Mouse (Mus musculus): ENCODE results near the gene Olfr649.

The Olfr649 gene

DNA sequence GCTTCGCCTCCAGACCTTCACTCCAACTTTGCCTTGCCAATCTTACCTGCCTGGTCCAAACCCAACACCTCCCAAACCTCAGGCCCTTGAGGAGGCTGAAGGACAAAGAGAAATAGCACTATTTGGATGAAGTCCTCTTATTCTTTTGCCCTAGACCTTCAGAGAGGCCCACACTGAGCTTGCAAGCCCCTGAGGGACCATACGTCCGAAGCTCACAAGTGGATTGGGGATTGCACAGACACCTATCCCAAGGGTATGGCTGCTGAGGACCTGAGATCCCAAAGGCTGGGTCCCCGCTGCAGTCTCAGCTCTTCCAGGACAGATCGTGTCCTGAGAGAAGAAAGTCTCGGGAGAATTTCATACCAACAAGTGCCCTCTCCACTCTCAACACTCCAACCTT lies at the start of gene Olfr649:
Olfr649 (minus strand) TSS at position 101 of the 400 bp plus-strand sequence.
- in situ Hi-C loops (cut with MboI, MseI) = no loop called here

DNA sequence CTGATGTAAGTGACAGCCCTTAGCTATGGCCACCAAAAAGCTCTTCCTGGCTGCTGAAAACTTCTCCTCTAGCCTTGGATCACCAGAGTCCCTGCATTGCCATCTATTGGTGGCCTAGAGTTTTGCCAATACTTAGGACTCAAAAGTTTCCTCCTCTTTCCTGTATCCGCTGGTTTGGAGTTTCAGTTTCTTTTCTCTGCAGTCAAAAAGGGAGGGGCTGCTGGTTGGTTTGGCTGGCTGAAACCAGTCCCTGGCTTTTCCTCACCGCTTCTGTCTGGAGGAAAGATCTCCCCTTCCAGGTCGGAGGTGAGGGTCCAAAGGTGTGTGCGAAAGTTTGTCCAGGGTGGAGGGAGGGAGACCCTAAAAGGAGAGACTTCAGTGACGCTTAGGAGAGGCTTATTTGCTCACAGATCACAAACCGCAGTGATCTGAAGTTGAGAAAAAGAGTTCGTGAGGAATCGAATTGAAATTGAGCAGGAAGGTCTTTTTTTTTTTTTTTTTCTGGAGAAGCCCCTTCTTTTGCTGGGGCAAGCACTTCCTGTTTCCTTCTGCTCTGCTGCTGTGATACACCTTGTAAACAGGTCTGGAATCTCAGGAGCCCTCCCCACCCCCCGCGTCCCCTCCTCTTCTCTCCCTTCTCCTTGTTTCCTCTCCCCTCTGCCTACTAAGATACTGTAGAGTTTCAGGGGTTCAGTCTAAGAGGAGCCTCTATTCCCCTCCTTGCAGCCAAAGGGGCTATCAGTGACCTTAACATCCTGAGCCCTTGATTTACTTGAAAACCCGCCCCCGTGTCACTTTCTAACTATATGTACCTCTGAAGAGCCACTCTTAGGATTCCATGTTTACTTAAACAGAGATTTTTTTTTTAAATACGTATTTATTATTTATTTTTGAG lies 48.7 kb upstream of the Olfr649 start, which contains the start of gene Trim34a:
Trim34a (plus strand) TSS at position 171 of the 895 bp plus-strand sequence.
- in situ Hi-C loops (cut with MboI, MseI) = loop anchor here (5.0 kb wide), 2 partner anchors 38 to 88 kb away; no protein-coding TSS in a partner anchor

DNA sequence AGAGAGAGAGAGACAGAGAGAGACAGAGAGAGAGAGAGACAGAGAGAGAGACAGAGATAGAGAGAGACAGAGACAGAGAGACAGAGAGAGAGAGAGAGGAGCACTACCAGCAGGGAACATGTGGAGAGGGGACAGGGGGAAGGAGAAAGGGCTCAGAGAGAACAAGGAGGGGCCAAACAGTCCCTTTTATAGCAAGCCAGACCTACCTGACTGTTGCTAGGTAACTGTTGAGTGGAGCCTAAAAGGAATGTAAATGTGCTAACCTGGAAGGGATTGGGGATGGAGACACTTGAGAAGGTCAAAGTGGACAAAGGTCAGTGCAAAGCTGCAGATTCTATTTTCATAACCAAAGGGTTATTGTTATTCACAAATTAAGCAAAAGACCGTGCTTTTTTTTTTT lies 47.8 kb upstream of the Olfr649 start:
- in situ Hi-C loops (cut with MboI, MseI) = no loop called here

DNA sequence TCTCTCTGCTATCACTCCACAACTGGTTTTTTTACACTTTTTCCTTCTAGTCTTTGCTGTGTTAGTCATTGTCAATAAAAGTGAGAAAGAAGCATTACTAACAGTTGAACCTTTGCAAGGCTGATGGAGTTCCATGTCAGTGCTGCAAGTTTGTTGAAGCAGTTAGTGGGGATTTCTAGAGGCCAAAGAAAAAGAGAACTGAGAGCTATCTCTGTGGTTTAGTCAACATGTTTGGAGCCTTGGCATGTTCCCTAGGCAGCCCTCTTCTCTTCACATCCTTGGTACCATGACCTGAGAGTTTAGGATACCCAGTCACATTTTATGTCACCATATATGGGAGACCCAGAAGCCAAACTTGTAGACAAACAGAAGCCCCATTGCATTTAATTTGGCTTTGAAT lies 45.1 kb upstream of the Olfr649 start:
- in situ Hi-C loops (cut with MboI, MseI) = no loop called here

DNA sequence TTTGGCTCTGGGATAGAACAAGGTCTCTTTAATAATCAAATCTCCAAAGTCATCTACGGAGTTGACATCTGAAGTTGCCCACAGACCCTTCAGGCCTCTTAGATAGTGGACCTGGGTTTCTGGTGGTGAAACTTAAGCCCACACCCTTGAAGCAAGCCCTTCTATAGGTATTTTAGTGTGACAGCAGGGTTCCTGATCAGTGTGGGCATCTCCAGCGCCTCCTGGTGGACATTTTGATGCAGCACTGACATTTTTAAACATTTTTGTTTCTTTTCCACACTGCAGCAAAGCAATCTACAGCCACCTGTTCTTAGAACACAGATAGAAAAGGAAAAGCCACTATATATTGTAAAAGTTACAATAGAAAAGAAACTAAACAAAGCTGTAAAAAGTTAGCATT lies 35.4 kb upstream of the Olfr649 start:
- in situ Hi-C loops (cut with MboI, MseI) = no loop called here

DNA sequence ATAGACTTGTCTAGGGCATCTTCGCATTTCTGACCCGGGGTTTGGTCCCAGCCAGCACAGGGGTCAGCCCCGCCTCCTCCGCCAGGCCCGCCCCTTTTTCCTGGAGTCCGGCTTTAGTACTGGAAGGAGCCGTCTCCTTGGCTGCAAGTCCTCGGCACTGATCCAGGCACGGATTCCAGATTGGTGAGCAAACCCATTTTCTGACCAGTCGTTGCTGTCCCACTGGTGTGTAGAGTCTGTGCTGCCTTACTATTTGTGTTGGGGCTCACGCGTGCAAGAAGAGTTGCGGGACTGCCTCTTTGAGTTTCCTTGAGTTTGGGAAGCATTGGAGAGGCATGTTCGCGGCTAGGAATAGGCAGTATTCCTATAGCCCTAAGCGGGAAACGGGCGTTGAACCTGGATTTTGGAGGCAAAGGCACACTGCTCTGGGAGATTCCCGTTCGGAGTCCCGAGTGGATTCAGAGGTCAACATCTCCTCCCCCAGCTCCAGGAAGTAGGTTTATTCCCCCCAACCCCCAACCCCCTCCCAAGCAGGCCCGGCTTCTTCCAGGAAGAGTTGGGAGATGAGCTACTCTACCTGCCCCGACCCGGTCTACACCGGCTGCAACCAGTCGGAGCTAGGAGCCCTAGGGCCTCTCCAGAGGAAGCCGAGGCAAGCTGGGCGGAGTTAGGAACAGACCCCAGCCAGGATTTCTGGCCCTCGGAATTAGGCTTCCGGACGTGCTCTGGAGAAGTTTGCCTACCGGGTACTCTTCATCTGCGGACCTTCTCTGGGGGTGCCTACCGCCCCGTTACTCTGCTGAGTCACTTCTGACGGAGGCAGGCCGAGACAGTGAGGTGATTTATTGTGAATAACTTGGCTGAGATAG lies 23.1 kb upstream of the Olfr649 start, which contains the start of gene Trim6:
Trim6 (plus strand) TSS at position 93 of the 869 bp plus-strand sequence.
- in situ Hi-C loops (cut with MboI, MseI) = no loop called here

DNA sequence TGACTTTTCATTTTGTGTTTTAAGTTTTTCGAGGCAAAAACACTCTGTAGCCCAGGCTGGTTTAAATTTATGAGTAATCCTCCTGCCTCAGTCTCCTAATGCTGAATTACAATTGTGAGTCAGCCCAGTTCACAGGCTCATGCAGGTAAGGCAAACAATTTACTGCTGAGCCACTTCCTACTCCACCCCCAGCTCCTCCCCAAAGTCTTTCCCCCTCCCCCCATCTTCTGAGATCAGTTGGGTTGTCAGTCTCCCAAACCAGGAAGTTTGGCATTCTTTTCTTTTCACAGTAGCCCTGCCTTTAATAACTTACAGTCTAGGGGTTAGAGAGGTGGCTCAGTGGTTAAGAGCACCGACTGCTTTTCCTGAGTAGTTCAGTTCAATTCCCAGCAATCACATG lies 22.1 kb upstream of the Olfr649 start:
- in situ Hi-C loops (cut with MboI, MseI) = no loop called here

DNA sequence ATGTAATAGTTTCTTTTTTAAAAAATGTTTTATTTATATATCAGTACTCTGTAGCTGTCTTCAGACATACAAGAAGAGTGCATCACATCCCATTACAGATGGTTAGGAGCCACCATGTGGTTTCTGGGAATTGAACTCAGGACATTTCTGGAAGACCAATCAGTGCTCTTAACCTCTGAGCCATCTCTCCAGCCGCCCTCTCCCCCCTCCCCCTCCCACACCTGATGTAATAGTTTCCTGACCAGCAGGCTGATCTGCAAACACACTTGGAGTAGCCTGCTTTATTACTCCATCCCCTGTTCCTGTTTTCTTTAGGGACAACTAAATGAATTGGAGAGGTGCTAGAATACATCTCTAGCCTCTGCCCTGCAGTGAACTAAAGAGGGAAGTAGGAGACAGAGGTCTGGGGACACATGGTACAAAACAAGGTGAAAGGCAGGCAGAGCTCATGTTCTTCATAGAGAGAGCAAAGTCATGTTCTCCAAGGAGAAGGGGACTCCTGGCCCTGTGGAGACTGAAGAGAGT lies 20.3 kb upstream of the Olfr649 start:
- in situ Hi-C loops (cut with MboI, MseI) = no loop called here

DNA sequence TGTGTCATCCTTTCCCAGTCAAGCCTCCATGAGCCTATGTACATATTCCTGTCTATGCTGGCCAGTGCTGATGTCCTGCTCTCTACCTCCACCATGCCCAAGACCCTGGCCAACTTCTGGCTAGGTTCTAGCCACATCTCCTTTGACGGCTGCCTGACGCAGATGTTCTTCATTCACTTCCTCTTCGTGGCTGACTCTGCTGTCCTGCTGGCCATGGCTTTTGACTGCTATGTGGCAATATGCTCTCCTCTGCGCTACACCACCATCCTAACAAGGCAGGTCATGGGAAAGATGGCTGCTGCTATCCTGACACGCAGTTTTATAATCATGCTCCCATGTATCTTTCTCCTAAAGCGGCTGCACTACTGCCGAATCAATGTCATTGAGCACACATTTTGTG lies 10.4 kb upstream of the Olfr649 start:
- in situ Hi-C loops (cut with MboI, MseI) = no loop called here

DNA sequence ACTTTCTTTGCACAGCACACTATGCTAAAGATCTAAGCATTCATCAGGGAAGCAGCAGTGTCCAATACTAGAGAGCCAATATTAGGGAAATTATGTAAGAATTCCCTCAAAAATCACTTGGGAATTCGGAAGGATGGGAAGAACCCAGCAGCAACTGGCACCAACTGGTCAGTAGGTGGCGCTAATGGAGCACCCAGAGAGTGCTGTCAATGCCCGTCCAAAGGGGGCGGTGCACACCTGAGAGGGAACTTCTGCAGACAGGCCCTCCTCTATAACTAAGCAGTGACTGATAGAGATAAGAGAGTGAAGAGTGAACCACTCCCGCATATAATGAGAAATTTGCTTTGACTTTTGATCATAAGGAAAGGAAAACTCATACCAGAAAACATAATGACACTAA lies 4.0 kb upstream of the Olfr649 start:
- in situ Hi-C loops (cut with MboI, MseI) = no loop called here

DNA sequence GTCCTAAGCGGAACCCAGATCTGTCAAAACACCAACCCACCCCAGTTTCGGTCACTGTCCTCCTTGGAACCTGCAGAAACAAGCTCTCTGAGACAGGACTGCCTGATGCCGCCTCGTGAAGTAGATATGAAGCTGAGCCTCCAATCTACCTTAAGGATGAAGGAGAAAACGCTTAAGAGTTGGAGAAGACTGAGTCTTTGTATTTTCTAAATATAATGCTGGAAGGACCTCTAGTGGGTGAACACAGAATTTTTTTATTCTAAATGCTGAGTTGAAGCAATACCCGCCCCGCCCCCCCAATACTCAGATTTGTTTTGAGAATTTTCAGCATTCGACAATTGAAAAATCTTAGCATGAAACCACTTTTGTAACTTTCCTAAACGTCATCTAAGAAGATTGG lies 4.5 kb downstream of the Olfr649 start:
- in situ Hi-C loops (cut with MboI, MseI) = no loop called here

DNA sequence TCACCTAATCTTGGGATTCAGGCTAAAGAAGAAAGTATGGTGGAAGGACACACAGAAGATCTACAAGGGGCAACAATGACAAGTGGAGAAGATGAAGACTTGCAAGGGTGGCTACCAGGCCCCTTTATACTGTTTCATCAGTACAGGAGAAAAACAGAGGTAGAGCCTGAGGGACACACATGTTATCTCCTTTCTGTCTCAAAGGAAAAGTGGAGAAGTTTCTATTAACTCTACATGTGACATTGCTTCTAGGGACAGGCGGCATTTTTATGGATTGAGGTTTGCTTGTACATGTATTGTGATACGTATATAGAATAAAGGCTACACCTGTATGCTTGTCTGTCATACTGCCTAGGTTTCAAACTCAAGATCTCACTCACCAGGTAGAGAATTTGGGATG lies 12.5 kb downstream of the Olfr649 start, which contains the start of gene Olfr648:
Olfr648 (minus strand) TSS at position 101 of the 400 bp plus-strand sequence.
- in situ Hi-C loops (cut with MboI, MseI) = loop anchor here (10.0 kb wide), 2 partner anchors 422 to 478 kb away; partner anchors contain the start of gene Olfr655

DNA sequence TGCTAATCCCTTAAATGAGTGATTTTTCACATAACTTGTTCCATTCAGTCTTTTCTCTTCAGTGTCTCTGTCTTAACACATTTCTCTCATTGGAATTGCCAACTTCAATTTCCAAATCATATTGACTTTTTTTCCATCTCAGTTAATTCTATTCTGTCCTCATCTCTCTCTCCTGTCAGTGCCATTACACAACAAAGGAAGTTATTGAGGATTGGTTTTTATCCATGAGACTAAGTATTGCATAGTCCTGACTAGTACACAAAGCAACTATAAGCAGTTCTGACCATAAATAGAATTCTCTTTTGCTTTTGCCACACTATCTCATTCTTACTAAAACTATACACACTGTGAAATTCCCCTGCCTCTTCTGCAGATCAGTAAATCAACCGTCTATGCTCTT lies 16.7 kb downstream of the Olfr649 start:
- in situ Hi-C loops (cut with MboI, MseI) = no loop called here

DNA sequence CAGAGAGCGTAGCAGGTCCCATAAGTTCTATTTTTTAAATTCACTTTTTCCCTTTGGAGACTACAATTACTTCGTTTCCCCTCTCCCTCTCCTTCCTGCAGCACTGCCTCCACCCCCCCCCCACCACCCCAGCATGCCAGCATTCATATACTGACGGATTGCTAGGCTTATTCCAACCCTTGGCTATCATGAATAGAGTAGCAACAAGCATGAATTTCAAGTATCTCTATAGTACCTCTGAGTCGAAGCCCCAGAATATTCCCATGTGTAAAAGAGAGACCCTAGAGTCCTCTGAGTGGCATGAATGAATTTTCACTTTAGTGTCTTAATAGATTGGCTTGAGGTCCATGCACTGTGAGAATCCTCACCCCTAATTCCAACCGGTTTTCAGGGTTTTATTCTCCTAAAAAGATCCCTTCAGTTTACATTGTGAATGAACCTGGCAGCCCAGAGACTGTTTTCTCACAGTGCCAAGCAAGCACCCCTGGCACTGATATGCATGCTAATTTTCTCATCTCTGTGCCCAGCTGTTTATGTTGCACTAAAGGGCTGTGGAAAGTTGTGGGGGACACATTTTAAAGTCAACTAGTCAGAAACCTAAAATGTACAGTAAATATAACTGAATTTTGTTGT lies 17.2 kb downstream of the Olfr649 start:
- in situ Hi-C loops (cut with MboI, MseI) = no loop called here

DNA sequence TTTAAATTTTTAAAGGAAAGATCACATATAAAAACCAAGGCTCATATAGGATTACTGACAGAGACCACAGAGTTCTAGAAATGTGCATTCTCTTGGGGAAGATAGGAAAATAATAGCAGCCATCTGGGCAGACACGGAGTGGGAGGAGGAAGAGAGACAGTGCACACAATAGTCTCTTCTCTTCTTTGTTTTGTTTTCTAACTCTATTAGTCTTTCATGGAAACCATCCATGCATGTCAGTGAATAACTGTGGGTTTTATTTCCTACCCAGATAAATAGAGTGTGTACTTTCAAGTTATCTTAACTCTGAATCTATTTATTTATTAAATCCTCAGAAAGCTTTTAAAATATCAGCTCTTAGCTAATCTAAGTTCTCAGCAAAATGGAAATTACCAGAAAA lies 20.7 kb downstream of the Olfr649 start:
- in situ Hi-C loops (cut with MboI, MseI) = no loop called here

DNA sequence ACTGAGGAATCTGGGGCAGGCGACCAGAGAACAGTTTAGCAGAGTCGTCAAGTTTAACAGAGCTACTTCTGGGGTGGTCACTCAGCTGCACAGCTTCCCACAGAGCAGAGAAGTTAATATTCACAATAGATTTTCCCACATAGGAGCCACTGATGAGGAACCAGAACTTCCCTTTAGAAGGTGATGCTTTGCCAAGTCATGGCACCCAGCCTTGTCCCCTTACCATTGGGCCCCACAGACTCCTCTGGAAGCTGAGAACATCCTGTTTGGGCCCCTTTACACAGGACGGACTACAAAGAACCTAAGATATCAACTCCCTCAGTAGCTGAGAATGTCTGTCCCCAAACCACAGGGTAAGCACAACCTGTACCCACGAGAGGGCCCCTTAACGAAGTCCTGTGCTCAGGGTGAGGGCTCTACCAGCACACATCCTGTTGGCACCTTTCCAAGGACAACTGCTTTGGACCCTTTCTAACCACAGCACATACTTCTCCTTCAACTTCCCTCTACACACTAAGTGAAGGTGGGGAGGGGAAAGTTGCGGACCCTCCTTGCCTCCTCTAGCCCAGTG lies 26.1 kb downstream of the Olfr649 start:
- in situ Hi-C loops (cut with MboI, MseI) = loop anchor here (10.0 kb wide), 1 partner anchor 445 kb away; no protein-coding TSS in a partner anchor

DNA sequence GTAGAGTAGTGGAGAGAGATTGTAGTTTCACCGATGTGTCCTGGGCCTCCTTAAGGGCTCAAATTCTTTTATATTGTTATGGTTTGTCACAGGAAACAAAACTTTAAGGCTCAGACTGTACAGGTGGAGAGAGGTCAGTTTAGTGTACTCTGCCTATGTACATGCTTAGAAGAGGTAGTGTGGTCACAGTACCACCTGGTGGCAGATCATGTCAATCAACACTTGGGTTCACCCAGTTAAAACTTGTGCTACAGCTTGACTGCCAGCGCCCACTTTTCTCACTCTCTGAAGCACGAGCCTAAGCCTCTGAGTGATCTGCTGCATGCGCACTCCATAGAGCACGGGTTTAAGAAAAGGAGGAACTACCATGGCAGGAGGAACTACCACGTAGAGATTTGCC lies 28.7 kb downstream of the Olfr649 start:
- in situ Hi-C loops (cut with MboI, MseI) = loop anchor here (10.0 kb wide), 1 partner anchor 442 kb away; no protein-coding TSS in a partner anchor

DNA sequence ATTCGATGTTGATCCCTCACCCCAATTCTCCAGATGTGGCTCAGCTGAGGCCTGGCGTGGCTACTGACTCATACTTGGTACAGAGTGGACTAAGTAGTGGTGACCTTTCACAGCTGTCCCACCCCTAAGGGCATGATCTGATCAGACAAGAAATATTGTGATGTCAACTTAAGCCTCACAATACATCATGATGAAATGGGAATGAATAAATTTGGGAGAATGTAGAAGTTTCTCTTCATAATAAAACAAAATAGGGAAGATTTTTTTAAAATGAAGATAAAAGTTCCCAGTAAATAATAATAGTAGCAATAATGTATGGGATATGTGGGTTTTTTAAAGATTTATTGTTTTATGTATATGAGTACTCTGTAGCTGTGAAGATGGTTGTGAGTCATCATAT lies 45.3 kb downstream of the Olfr649 start, which contains the start of gene Ubqlnl:
Ubqlnl (minus strand) TSS at position 101 of the 400 bp plus-strand sequence.
- in situ Hi-C loops (cut with MboI, MseI) = no loop called here

DNA sequence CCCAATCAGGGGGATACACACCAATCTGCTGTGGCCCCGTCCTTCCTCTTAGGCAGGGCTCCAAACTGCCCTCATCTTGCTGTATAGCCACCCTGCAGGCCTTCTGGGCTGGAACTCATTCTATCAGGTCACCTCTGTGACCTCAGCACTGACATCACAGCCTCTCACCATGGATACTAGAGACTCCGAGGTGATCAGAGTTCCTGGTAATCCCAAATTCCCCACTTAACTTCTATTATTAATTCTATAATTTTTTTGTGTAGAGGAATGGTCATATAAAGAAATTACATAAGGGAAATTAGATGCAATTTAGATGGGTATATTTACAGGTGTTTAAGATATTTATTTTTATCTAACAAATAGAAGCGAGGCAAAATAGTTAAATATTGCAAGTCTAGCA lies 52.6 kb downstream of the Olfr649 start, which contains the start of gene Ubqln3:
Ubqln3 (minus strand) TSS at position 101 of the 400 bp plus-strand sequence.
- in situ Hi-C loops (cut with MboI, MseI) = no loop called here
